Mouse (Mus musculus): ENCODE results near the gene Kbtbd3. TPM values are rescaled to one million over a fixed set of nuclear protein-coding genes. Genes with fewer than 3 reads are reported as not detected.

Gene Kbtbd3
- polyA plus RNA-seq (2015; fragmentation: Nextera tagmentation; extraction: Ambion mirVana): 10.4 and 10.8 TPM in 2 replicates

GRCm38 (mm10) chr9:4309351-4310085 is at the start of gene Kbtbd3, which contains the start of gene Aasdhppt:
TSS of gene Kbtbd3 (plus strand) at chr9:4309833.
TSS of gene Aasdhppt (minus strand) at chr9:4309471.
- ATAC-seq: peak; percentile 99
- under 1% methylated on average over 53 of the region's 53 CpGs for WGBS
- Histone ChIP-seq H3K4me1 (replicated peaks) (peaks cover 24% of the 10 kb centered on the region), H3K36me3 (no peaks in the 10 kb centered on the region), H3K9ac (replicated peaks) (peak within 1 kb of the TSS; percentile 80), H3K27me3 (no peaks in the 10 kb centered on the region), H3K4me3 (replicated peaks) (peak within 1 kb of the TSS; percentile 75), H3K4me2 (replicated peaks) (peak within 1 kb of the TSS; percentile 69), H3K9me3 (no peaks in the 10 kb centered on the region), H3K27ac (peak within 1 kb of the TSS; percentile 88)

GRCm38 (mm10) chr9:4259841-4260745 is 49.5 kb upstream of the Kbtbd3 start:
- peak; percentile 73 for ATAC-seq
- Histone ChIP-seq H3K9me3 (peaks cover 15% of the 10 kb centered on the region; the same call in 1 of the 2 replicates), H3K27me3 (no peaks in the 10 kb centered on the region), H3K9ac (replicated peaks) (no peak overlapping the region), H3K36me3 (no peaks in the 10 kb centered on the region), H3K4me2 (replicated peaks) (no peak overlapping the region; the same call in 1 of the 2 replicates), H3K27ac (no peak overlapping the region), H3K4me3 (replicated peaks) (peak overlapping the region; percentile 26), H3K4me1 (replicated peaks) (no peaks in the 10 kb centered on the region)
- 49% methylated on average over 65 of the region's 65 CpGs for WGBS

GRCm38 (mm10) chr9:4260746-4261090 is 48.9 kb upstream of the Kbtbd3 start:
- Histone ChIP-seq H3K36me3 (no peaks in the 10 kb centered on the region), H3K9me3 (peaks cover 15% of the 10 kb centered on the region; the same call in 1 of the 2 replicates), H3K27ac (no peak overlapping the region), H3K27me3 (no peaks in the 10 kb centered on the region), H3K4me1 (replicated peaks) (no peaks in the 10 kb centered on the region), H3K9ac (replicated peaks) (no peak overlapping the region), H3K4me3 (replicated peaks) (peak overlapping the region; percentile 26), H3K4me2 (replicated peaks) (no peak overlapping the region)
- 0 out of 2 replicates have a peak, but pooled peaks have one; percentile 60 for ATAC-seq
- WGBS: 64% methylated on average over 12 of the region's 12 CpGs

DNA sequence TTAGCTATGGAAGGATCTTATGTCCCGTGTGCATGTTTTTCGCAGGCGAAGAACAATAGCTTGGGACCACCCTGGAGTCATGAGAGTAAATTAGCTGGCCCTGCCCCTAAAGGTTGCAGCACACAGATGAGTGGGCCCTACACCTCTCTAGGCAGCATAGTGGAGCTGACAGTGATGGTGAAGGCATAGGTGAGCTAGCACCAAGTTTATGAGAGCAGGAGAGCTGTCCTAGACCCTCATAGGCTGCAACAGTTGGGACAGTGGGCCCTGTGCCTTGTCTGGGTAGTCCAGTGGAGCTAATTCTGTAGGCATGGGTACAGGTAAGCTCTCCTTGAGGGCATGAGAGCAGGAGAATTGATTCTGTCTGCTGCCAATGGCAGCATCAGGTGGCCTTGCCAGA is 42.8 kb upstream of the Kbtbd3 start:
- Histone ChIP-seq H3K4me3 (replicated peaks) (no peak overlapping the region), H3K9ac (replicated peaks) (no peak overlapping the region), H3K4me2 (replicated peaks) (no peak overlapping the region), H3K27ac (no peak overlapping the region), H3K9me3 (no peaks in the 10 kb centered on the region), H3K4me1 (replicated peaks) (no peaks in the 10 kb centered on the region), H3K36me3 (no peaks in the 10 kb centered on the region), H3K27me3 (no peaks in the 10 kb centered on the region)
- 91% methylated on average over 3 of the region's 3 CpGs for WGBS
- ATAC-seq: peak; percentile 58; the same call in 1 of the 2 replicates

GRCm38 (mm10) chr9:4283850-4284249 is 25.8 kb upstream of the Kbtbd3 start:
- Histone ChIP-seq H3K27ac (no peak overlapping the region), H3K4me3 (replicated peaks) (no peak overlapping the region), H3K4me1 (replicated peaks) (no peaks in the 10 kb centered on the region), H3K9me3 (no peaks in the 10 kb centered on the region), H3K27me3 (no peaks in the 10 kb centered on the region), H3K4me2 (replicated peaks) (no peak overlapping the region), H3K36me3 (peaks cover 12% of the 10 kb centered on the region), H3K9ac (replicated peaks) (no peak overlapping the region)
- peak; percentile 48; the same call in 1 of the 2 replicates for ATAC-seq
- WGBS: 9% methylated on average over 3 of the region's 3 CpGs

DNA sequence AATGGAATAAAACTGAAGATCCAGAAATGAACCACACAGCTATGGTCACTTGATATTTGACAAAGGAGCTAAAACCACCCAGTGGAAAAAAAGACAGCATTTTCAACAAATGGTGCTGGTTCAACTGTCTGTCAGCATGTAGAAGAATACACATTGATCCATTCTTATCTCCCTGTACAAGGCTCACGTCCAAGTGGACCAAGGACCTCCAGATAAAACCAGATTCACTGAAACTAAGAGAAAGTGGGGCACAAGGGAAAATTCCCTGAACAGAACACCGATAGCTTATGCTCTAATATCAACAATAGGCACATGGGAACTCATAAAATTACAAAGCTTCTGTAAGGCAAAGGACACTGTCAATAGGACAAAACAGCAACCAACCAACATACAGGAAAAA is 9.2 kb upstream of the Kbtbd3 start:
- H3K4me2 ChIP-seq (replicated peaks): no peak overlapping the region
- WGBS: 93% methylated on average over 2 of the region's 2 CpGs
- no peaks in the 10 kb centered on the region for H3K9me3 ChIP-seq
- no peak for ATAC-seq
- no peak overlapping the region for H3K9ac ChIP-seq (replicated peaks)
- peaks cover 25% of the 10 kb centered on the region for H3K36me3 ChIP-seq
- no peak overlapping the region for H3K4me3 ChIP-seq (replicated peaks)
- no peaks in the 10 kb centered on the region for H3K4me1 ChIP-seq (replicated peaks)
- no peaks in the 10 kb centered on the region for H3K27me3 ChIP-seq
- H3K27ac ChIP-seq: no peak overlapping the region

DNA sequence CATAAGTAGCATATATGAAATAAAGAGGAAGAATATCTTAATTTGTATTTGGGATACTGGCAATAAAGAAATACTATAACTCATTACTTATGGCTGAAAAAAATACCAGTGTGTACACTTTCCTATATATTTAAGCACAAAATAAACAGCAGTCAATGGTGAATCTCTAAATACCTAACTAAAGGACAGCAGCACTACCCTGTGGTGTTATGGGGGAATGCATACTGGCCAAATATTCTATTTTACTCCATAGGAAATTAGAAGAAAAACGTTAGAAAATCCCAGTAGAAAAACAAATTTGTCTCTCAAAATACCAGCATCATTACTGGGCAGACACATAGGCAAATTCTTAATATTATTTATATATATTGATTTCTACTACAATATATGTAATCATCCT is 4.8 kb upstream of the Kbtbd3 start:
- Histone ChIP-seq H3K4me2 (replicated peaks) (no peak overlapping the region), H3K4me3 (replicated peaks) (no peak overlapping the region), H3K4me1 (replicated peaks) (peaks cover 15% of the 10 kb centered on the region), H3K36me3 (peaks cover 18% of the 10 kb centered on the region), H3K9me3 (no peaks in the 10 kb centered on the region), H3K9ac (replicated peaks) (no peak overlapping the region), H3K27me3 (no peaks in the 10 kb centered on the region), H3K27ac (no peak overlapping the region)
- no peak for ATAC-seq
- 59% methylated on average over 1 of the region's 1 CpGs for WGBS

- Histone ChIP-seq H3K4me1 (replicated peaks) (peaks cover 24% of the 10 kb centered on the region), H3K9ac (replicated peaks) (peak overlapping the region; percentile 75), H3K27ac (peak overlapping the region; percentile 85), H3K4me3 (replicated peaks) (peak overlapping the region; percentile 75), H3K27me3 (no peaks in the 10 kb centered on the region), H3K4me2 (replicated peaks) (peak overlapping the region; percentile 69), H3K36me3 (no peaks in the 10 kb centered on the region), H3K9me3 (no peaks in the 10 kb centered on the region)
- no peak; the same call in 1 of the 2 replicates for ATAC-seq
- whole genome bisulfite sequencing: under 1% methylated on average over 36 of the region's 36 CpGs
Observed at GRCm38 (mm10) chr9:4308628-4309350, 844 bp upstream of the Kbtbd3 start.

- H3K4me2 ChIP-seq (replicated peaks): peak overlapping the region; percentile 69
- peak overlapping the region; percentile 75 for H3K4me3 ChIP-seq (replicated peaks)
- H3K9ac ChIP-seq (replicated peaks): peak overlapping the region; percentile 80
- no peaks in the 10 kb centered on the region for H3K9me3 ChIP-seq
- peaks cover 24% of the 10 kb centered on the region for H3K4me1 ChIP-seq (replicated peaks)
- no peaks in the 10 kb centered on the region for H3K27me3 ChIP-seq
- H3K36me3 ChIP-seq: 0 out of 2 replicates have a peak, but pooled peaks cover 5% of the 10 kb centered on the region
- H3K27ac ChIP-seq: peak overlapping the region; percentile 88; the same call in 1 of the 2 replicates
- no peak for ATAC-seq
- 70% methylated on average over 3 of the region's 3 CpGs for WGBS
Observed at GRCm38 (mm10) chr9:4310706-4311105, 1.1 kb downstream of the Kbtbd3 start.

GRCm38 (mm10) chr9:4311162-4311561 is 1.5 kb downstream of the Kbtbd3 start:
- peak overlapping the region; percentile 75; the same call in 1 of the 2 replicates for H3K4me3 ChIP-seq (replicated peaks)
- no peak for ATAC-seq
- no peaks in the 10 kb centered on the region for H3K27me3 ChIP-seq
- 86% methylated on average over 3 of the region's 3 CpGs for WGBS
- peak overlapping the region; percentile 69; the same call in 1 of the 2 replicates for H3K4me2 ChIP-seq (replicated peaks)
- peak overlapping the region; percentile 80; the same call in 1 of the 2 replicates for H3K9ac ChIP-seq (replicated peaks)
- H3K4me1 ChIP-seq (replicated peaks): peaks cover 23% of the 10 kb centered on the region
- no peaks in the 10 kb centered on the region for H3K9me3 ChIP-seq
- 0 out of 2 replicates have a peak, but pooled peaks cover 5% of the 10 kb centered on the region for H3K36me3 ChIP-seq
- no peak overlapping the region for H3K27ac ChIP-seq

DNA sequence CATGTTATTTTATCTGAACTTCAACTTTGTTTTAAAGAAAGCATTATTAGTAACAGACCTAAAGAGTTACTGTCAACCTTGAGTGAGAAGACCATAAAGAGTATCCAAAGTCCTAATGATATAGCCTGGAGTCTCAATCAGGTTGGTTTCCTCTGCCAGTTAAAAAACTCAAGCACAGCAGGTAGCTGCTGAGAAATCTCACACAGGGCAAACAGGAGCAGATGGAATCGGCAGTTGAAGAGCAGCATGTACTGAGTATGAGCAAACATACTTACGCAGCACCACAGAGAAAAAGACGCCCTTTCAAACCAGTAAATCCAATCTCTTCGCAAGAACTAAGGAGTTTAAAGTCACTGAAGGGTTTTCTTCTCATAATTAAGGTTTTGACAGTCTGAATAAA is 4.3 kb downstream of the Kbtbd3 start:
- H3K27me3 ChIP-seq: no peaks in the 10 kb centered on the region
- 94% methylated on average over 4 of the region's 4 CpGs for WGBS
- 0 out of 2 replicates have a peak, but pooled peaks cover 7% of the 10 kb centered on the region for H3K36me3 ChIP-seq
- peaks cover 9% of the 10 kb centered on the region for H3K4me1 ChIP-seq (replicated peaks)
- ATAC-seq: no peak
- no peak overlapping the region for H3K4me2 ChIP-seq (replicated peaks)
- H3K9ac ChIP-seq (replicated peaks): no peak overlapping the region
- H3K4me3 ChIP-seq (replicated peaks): no peak overlapping the region
- no peak overlapping the region for H3K27ac ChIP-seq
- H3K9me3 ChIP-seq: no peaks in the 10 kb centered on the region
